Mouse (Mus musculus): ENCODE measurements around the gene Dusp16.

DNA sequence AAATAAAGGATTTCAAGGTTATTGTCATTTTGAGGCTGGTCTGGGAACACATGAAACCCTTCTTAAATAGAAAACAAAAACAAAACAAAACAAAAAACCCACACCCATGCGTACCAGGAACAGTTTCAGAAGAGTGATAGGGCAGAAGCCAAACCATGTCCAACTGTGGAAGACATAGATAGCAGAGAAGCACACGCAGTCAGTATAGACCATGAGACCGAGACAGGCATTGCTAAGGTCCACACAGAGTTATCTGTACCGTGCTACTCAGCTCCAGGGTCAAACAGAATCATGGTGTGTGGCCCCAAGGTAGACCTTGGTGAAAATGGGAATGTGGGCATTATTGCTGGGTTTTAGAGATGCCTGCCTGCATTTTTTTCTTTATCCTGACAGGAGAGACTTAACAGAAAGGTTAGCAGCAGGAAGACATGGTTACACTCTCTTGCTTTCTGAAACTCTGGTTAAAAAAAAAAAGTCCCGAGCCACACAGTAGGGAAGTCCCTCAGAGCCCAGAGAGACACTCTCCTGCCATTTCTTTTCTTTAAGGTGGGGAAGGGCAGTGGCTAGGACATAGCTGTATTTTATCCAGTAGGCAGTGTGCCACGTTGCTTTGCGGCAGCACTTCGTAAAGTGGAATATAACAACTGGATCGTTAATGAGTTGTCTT, 42.3 kb upstream of the Dusp16 start:
- TF ChIP-seq GATA1 (IDR thresholded peaks at IDR 0.05; ENCODE audit: low read length) (no peak), TAL1 (IDR thresholded peaks at IDR 0.05; ENCODE audit: low read length) (no peak)

Data from erythroblast, embryonic 14.5 days (primary cell).